Mouse (Mus musculus): ENCODE measurements around the gene Kntc1.

Kntc1 gene

GRCm38 (mm10) chr5:123808541-123808940 is 59.0 kb downstream of the Kntc1 start:
- DNase-seq (ENCODE audit: low read depth, low spot score): no peak

- no peak for DNase-seq (ENCODE audit: low read depth, low spot score)
Measured at GRCm38 (mm10) chr5:123809156-123809555, 59.6 kb downstream of the Kntc1 start.

DNA sequence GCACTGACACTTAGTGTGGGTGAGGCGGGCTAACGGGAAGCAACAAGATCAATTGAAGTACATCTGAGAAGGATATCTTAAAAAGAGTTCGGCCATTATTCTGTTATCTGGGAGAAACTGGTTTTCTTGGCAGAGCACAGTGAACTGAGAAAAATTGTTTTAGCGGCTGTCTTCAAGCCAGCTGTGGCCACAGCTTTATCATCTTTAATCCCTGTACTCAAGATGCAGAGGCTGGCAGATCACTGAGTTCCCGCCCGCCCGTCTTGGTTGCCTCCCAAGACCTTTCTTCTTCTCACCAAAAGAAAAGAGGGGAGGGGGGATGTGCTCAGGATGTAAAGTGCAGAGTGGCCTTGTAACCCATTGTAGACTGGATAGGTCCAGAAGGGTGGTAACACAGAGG is 67.4 kb downstream of the Kntc1 start:
- DNase-seq (ENCODE audit: low read depth, low spot score): no peak

- peak; percentile 88 for DNase-seq (ENCODE audit: low read depth, low spot score)
Measured at GRCm38 (mm10) chr5:123818941-123819577, 69.5 kb downstream of the Kntc1 start.

GRCm38 (mm10) chr5:123820501-123821263 is 71.2 kb downstream of the Kntc1 start:
- DNase-seq (ENCODE audit: low read depth, low spot score): peak; percentile 27

DNA sequence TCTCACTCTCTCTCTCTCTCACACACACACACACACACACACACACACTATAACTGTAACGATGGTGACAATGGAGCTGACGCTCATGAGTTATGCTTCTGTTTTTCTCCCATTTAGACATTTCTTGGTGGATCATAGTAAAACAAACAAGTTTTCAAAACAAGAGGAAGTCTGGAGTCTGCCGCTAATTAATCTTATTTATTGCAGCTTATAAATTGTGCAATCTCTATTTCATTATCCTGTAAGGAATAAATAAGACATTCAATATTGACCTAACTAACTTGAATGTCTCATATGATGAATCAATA is 71.7 kb downstream of the Kntc1 start:
- DNase-seq (ENCODE audit: low read depth, low spot score): no peak

DNA sequence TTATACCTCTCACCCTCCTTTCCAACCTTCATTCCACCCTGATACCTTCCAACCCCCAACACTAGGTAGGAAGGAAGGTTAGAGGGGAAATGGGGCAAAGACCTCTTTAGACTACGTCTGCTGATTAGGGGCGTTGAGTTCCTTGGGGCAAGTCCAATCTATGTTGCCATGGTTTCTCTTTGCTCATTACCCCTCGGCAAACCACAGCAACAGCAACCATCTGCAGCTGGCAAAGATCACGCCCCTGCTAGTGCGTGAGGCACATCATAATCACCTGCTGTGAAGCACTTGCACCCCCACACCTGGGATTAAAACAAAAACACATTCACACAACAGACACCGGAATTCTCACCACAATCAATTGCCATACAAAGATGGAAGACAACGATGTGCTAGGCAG is 73.2 kb downstream of the Kntc1 start:
- no peak for DNase-seq (ENCODE audit: low read depth, low spot score)

DNA sequence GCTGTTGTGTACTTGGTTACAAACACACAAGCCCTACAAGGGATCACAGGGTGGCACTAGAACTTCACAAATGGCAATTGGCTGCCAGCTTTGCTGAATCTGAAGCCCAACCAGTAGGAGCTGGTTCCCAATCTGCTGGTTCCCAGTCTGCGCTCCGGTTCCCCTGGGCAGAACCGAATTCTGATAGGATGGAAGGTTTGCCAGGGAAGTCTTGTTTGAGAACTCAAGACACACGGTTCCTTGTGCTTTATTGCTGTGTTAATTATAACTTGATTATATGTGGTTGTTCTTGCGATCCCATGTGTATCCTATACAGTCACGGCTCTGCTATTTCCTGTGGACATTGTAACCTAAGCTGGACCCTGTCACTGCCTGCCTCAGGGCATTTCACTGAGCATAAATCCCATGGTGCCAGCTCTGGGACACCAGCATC is 78.2 kb downstream of the Kntc1 start:
- DNase-seq (ENCODE audit: low read depth, low spot score): peak; percentile 49

DNA sequence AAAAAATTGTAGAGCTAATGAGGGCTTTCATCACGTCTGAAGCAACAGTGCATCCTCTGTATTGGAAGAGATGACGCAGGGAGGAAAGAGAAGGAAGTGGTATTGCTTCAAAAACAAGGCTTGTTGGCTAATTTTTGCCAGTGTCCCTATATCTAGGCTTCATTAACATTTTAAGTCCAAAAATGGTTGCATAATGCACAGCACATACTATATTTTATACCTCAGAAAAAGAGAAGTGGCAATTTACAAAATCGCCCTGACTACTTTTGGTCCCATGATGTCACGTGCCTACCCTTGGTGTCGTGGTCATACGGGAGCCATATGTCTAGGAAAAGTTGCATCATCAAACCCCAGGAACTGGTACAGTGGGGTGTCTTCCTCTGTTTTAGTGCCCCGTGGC is 82.8 kb downstream of the Kntc1 start:
- DNase-seq (ENCODE audit: low read depth, low spot score): no peak

DNA sequence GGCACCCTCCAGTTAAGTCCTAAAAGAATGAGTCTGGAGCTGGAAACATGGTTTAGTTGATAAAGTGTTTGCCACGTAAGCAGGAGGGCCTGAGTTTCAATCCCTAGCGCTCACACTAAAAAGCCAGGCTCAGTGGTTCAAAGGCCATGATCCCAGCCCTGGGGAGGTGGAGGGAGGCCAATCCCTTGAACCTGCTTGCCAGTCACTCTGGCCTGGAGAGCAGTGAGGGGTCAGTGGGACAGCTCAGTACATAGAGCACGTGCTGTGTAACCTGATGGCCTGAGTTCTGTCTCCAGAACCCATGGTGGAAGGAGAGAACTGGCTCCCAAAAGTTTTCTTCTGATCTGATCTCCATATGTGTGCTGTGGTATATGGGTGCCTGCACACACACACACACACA is 85.3 kb downstream of the Kntc1 start:
- DNase-seq (ENCODE audit: low read depth, low spot score): no peak

DNA sequence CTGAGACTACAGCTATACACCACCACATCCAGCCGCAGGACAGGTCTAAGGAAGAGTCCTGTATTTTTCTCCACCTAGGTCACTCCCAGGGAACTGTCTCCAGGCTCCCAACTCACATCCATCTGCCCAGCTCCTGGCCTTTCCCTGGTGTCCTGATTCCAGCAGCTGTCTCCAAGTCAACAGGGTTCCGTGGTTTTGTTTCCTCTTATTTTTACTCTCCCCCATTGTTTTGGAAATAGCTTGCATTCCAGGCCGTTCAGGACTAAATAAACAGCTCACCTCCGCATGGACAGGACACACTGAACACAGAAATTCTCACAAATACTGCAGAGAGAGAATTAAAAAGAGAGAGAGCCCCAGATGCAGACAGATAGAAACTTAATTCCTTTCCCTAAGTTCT is 87.9 kb downstream of the Kntc1 start:
- DNase-seq (ENCODE audit: low read depth, low spot score): no peak

GRCm38 (mm10) chr5:123842221-123842934 is 92.9 kb downstream of the Kntc1 start:
- DNase-seq (ENCODE audit: low read depth, low spot score): no peak

DNA sequence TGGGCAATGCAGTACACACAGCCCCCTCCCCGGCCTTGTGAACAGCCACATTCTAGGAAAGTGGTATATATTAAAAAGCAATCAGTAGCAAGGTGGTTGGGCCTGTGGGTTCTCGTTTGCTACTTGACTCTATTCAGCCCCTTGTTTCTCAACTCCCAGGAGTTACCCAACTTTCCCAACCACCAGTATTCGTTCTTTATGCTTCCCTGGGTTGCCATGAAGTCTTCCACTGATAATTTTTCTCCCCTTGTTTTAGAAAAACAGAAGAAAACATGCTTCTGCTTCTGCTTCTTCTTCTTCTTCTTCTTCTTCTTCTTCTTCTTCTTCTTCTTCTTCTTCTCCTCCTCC is 93.4 kb downstream of the Kntc1 start:
- no peak for DNase-seq (ENCODE audit: low read depth, low spot score)

DNA sequence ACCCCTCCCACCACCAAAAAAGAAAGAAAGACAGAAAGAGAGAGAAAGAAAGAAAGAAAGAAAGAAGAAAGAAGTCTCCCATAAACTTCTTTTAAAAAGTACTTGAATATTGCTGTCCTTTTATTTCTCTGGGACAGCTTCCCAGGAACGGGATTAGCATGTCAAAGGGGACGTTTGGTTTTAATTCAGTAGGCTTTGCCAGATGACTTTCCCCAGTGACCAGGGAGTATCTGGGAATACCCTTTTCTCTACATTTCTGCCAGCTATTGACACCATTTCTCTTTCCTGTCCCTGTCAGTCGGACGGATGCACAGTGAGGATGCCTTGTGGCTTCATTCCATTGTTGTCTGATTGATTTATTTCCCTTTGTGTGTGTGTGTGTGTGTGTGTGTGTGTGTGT is 94.3 kb downstream of the Kntc1 start:
- DNase-seq (ENCODE audit: low read depth, low spot score): no peak

DNA sequence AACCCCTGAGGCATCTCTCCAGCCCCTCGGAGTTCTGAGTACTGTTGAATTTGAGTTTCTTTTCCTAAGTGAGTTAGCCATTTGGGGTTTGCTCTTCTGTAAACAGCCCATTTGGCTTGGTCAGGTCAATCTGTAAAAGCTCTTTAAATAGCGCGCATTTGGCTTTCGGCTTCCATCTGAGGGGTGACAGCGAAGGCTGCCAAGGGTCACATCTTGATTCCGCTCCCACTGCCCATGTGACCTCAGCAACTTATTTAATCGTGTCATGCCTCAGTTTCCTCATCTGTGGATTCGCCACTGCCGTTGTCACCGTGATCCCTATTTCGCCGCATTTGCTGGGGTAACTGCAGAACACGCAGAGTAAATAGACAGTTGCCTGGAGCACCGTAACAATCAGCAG is 94.8 kb downstream of the Kntc1 start:
- DNase-seq (ENCODE audit: low read depth, low spot score): no peak

GRCm38 (mm10) chr5:123851398-123851797 is 101.9 kb downstream of the Kntc1 start:
- no peak for DNase-seq (ENCODE audit: low read depth, low spot score)

DNA sequence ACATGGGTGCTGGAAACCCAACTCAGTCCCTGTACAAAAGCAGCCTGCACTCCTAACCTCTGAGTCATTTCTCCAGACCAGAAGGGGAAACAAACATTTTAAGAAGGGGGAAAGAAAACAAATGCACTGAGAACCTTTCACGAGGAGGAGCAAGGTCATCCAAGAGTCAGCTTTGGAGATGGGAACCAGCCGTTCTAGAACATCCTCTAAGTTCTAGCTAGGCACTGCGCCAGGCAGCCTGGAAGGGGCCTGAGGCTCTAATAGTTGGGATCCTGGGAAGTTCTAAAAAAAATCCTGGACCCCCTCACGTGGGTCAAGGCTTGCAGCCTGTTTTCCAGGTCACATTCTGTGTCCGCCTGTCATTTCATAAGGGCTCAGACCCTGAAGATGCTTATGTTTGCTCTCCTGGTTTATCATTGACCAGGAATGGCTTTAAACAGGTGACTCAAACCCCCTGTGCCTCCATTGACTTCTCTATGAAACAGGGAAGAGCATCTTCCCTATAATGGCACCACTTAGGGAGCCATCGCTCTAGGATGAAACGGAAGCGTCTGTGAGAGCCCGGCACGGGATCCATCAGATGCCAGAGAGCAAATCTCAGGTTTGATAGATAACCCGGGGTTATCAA is 104.5 kb downstream of the Kntc1 start:
- no peak for DNase-seq (ENCODE audit: low read depth, low spot score)

DNA sequence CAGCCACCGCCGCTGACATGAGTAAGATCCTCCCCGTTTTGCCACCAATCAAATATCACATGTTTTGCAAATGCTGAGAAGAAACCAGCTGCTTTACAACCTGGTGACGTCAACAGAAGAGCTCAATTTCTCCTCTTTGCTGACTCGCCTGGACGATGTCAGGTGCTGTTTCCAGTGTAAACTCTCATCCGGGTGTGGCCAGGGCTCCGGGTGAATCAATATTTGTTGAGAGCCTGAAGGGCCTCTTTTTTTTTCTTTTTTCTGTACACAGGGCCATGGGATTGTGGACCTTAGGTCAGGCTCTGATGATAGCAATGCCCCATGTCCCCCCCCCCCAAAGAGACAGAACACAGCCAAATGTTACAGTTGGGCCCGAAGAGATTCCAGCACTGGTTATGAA is 105.0 kb downstream of the Kntc1 start:
- no peak for DNase-seq (ENCODE audit: low read depth, low spot score)

- no peak for DNase-seq (ENCODE audit: low read depth, low spot score)
Measured at GRCm38 (mm10) chr5:123858798-123859197, 109.3 kb downstream of the Kntc1 start.

DNA sequence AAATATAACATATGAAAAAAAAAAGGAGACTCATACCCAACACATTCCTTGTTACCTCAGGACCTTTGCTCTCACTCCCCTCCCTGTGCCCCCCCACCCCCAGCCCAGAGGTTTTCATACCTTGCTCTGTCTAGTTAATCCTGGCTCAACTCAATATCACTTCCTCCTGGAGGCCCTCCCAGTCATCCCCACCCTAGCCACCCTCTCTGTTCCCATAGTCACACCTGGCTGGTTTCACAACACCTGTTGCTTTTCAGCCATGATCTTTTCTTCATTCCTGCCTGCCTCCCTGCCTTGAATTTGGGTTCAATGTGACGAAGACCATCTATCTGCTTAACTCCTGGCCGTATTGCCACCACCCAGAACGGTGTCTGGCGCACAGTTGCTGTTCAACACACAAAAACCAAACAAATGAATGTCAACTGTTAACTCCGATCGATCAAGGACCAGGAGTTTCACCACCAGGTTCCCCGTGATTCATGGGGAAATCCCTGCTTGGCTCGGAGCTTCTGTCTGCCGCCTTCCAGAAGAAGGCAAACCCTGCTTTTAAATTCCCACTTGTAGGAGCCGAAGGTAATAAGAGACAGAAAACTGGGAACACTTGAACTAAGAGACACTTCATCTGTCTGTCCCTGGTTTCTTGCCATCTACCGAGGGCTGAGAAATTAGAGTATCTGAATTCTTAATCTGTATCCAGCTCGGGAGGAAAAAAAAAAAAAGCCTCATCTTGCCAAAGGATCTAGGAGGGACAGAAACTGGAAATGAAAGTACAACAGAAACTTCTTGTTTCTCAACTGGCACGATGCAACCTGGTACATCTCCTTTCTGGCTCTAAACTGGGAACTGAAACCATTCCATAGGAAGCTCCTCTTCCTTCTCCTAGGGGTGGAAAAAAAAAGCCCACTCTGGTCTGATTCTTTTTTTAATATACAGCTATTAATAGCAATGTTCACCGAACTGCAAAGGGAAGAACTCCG is 113.1 kb downstream of the Kntc1 start:
- DNase-seq (ENCODE audit: low read depth, low spot score): peak; percentile 38

DNA sequence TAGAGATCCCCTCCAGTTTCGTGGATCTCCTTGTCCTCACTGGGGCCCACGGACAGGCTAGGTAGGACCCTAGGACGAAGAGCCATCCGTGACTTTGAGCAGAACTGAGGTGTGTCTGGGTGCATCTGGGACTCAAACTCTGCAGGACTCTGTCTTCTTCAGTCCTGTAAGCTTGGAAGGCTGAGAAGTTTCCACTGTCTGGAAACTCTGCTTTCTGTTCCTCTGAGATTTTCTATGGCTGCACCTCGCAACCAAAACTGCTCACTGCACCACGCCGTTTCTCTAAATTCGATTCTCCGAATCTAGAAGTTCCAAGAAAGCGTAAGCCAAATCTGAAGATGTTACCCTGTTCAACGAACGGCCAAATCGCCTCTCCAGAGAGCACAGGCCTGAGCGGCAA is 114.4 kb downstream of the Kntc1 start:
- DNase-seq (ENCODE audit: low read depth, low spot score): no peak

All from brain, adult 2 months (tissue).